Mouse (Mus musculus) forebrain, embryonic 16.5 days (tissue): ENCODE results near the gene Fgfr2. TPM values are rescaled to one million over a fixed set of nuclear protein-coding genes. Genes with fewer than 3 reads are reported as not detected.
A peak's percentile ranks its signal among the peaks of the same experiment; 100 is the strongest.

Source experiments
- ATAC-seq: fragments of 200-750 bp; cut with Nextera tagmentation; 2 replicates; pipeline ENCODE4 v1.8.0; 2017; ENCODE audit warnings: mild to moderate bottlenecking, moderate library complexity
- H3K27ac ChIP-seq: fragments of 300-500 bp; sonication (generic); 2 replicates; pipeline ENCODE4 v1.5.1; 2014; ENCODE audit warnings: low read length, control low read depth
- H3K27me3 ChIP-seq: fragments of 300-500 bp; sonication (generic); replicated peaks from 2 replicates; pipeline ENCODE4 v1.6.1; 2014; ENCODE audit warnings: low read length; ENCODE audit not compliant: control insufficient read depth, insufficient read depth
- H3K36me3 ChIP-seq: fragments of 300-500 bp; sonication (generic); 2 replicates; pipeline ENCODE4 v1.6.1; 2014; ENCODE audit not compliant: control insufficient read depth, insufficient read depth
- H3K4me1 ChIP-seq: fragments of 300-500 bp; sonication (generic); replicated peaks from 2 replicates; pipeline ENCODE4 v1.6.1; 2014; ENCODE audit warnings: low read length; ENCODE audit not compliant: control insufficient read depth, insufficient read depth
- H3K4me2 ChIP-seq: fragments of 300-500 bp; sonication (generic); 2 replicates; pipeline ENCODE4 v1.6.1; 2014; ENCODE audit warnings: mild to moderate bottlenecking, low read length, control low read depth
- H3K4me3 ChIP-seq: fragments of 300-500 bp; sonication (generic); replicated peaks from 2 replicates; pipeline ENCODE4 v1.5.1; 2014; ENCODE audit warnings: mild to moderate bottlenecking, low read length, control low read depth
- H3K9ac ChIP-seq: fragments of 300-500 bp; sonication (generic); replicated peaks from 2 replicates; pipeline ENCODE4 v1.6.1; 2014; ENCODE audit warnings: low read depth, low read length, control low read depth
- H3K9me3 ChIP-seq: fragments of 300-500 bp; sonication (generic); 2 replicates; pipeline ENCODE4 v1.6.1; 2016; ENCODE audit warnings: low read length; ENCODE audit not compliant: control insufficient read depth
- WGBS: fragments of 180-500 bp; shearing (Covaris S2); extraction: QIAGEN DNeasy Blood & Tissue Kit; methylation state at CpG from one replicate; pipeline ENCODE4 v1.1.7; 2014; 5-methylcytosine and 5-hydroxymethylcytosine counted together
- polyA plus RNA-seq: library from polyadenylated mRNA; unstranded; fragments of >200 nt; fragmentation: Nextera tagmentation; extraction: Ambion mirVana; gene quantifications from 2 replicates; pipeline ENCODE4 v1.2.1, GENCODE M21; 2015

The Fgfr2 gene
- polyA plus RNA-seq, 1 experiment from 2014 or later, result 39.2 TPM

DNA sequence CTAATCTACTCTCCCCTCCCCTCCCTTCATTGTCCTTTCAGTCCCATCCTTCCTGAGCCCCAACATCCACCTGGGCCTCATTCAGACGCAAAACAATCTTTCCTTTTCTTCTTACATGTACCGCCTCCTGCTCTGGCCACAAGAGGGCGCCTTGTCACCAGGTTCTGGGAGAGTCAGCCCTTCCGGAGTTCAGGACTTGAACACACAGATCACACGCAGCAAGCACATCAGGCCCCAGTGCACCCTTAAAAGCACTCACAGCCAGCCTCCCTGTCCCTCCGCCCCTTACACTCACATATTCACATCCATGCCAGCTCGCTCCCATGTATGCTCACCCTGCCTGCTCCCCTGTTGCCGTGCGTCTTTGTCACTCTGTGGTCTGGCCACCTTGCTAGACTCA, 467.1 kb downstream of the Fgfr2 start:
- Histone ChIP-seq H3K27ac (peak overlapping the region; percentile 24; the same call in 1 of the 2 replicates), H3K4me3 (no peak overlapping the region), H3K9me3 (no peaks in the 10 kb centered on the region), H3K27me3 (no peaks in the 10 kb centered on the region), H3K4me1 (peaks cover 28% of the 10 kb centered on the region), H3K36me3 (no peaks in the 10 kb centered on the region), H3K9ac (peak overlapping the region; percentile 1; the same call in 1 of the 2 replicates), H3K4me2 (no peak overlapping the region)
- ATAC-seq, result peak; percentile 78
- 13% methylated on average over 9 of the region's 9 CpGs for WGBS

DNA sequence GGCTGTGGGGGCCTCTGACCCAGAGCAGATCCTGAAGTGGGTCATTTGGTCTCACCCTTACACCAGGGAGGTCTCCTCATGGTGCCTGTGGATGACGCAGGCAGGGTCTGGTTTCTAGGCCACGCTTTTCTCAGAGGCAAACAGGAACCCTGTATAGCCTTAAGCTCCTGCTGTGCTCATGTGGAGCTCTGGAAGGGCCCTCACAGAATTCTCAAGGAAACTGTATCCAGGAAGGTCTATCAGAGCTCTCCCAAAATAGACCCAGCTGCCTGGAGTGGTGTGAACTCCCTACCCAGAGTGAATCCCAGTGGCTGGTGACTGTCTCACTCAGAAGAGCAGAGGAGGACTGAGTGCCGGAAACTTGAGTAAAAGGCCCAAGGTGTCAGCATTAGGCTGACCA, 468.7 kb downstream of the Fgfr2 start:
- H3K36me3 ChIP-seq, result no peaks in the 10 kb centered on the region
- H3K9me3 ChIP-seq, result no peaks in the 10 kb centered on the region
- H3K4me3 ChIP-seq, result no peak overlapping the region
- H3K4me1 ChIP-seq, result peaks cover 23% of the 10 kb centered on the region
- H3K9ac ChIP-seq, result no peak overlapping the region
- H3K27me3 ChIP-seq, result no peaks in the 10 kb centered on the region
- 78% methylated on average over 3 of the region's 3 CpGs for WGBS
- no peak overlapping the region for H3K27ac ChIP-seq
- no peak overlapping the region for H3K4me2 ChIP-seq
- no peak for ATAC-seq

- Histone ChIP-seq H3K27ac (no peak overlapping the region), H3K36me3 (no peaks in the 10 kb centered on the region), H3K27me3 (no peaks in the 10 kb centered on the region), H3K4me1 (no peaks in the 10 kb centered on the region), H3K9ac (no peak overlapping the region), H3K4me2 (no peak overlapping the region), H3K4me3 (no peak overlapping the region), H3K9me3 (no peaks in the 10 kb centered on the region)
- no peak for ATAC-seq
- WGBS, result 88% methylated on average over 1 of the region's 1 CpGs
Measured at GRCm38 (mm10) chr7:132646514-132646913, 476.6 kb downstream of the Fgfr2 start.

DNA sequence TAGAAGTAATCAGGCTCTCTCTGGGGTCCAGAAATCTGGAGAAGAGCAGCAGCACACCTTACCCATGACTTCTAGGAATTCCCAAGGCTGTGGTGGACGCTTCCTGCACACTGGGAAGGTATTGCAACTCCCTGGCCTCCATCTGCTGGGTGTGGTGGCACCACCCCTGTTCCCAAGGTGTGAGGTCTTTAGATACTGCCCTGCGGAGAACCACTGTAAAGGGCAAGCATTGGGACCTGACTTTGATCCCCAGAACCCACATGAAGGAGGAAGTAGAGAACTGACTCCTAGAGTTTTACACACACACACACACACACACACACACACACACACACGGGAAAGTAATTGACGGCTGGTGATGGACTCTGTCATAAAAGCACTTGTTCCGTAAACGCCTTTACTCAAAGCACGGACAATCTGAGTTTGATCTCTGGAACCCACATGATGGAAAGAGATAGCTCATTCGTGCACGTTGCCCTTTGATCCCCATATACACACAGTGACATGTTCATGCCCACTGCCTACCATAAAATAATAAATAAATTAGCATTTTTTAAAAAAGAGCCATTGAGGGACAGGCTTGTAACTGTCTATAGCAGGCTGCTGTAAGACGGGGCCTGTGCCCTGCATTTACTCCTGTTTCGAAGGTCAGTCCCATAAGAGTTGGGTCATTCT, 478.4 kb downstream of the Fgfr2 start:
- H3K4me1 ChIP-seq, result peaks cover 3% of the 10 kb centered on the region
- ATAC-seq, result no peak
- no peak overlapping the region for H3K4me2 ChIP-seq
- H3K27ac ChIP-seq, result no peak overlapping the region
- no peak overlapping the region for H3K9ac ChIP-seq
- no peaks in the 10 kb centered on the region for H3K36me3 ChIP-seq
- no peak overlapping the region for H3K4me3 ChIP-seq
- no peaks in the 10 kb centered on the region for H3K9me3 ChIP-seq
- no peaks in the 10 kb centered on the region for H3K27me3 ChIP-seq
- WGBS, result 89% methylated on average over 11 of the region's 11 CpGs

GRCm38 (mm10) chr7:132641606-132642005, 481.5 kb downstream of the Fgfr2 start:
- peaks cover 3% of the 10 kb centered on the region for H3K4me1 ChIP-seq
- H3K9me3 ChIP-seq, result no peaks in the 10 kb centered on the region
- H3K27ac ChIP-seq, result no peak overlapping the region
- H3K36me3 ChIP-seq, result no peaks in the 10 kb centered on the region
- ATAC-seq, result no peak
- H3K27me3 ChIP-seq, result no peaks in the 10 kb centered on the region
- H3K9ac ChIP-seq, result no peak overlapping the region
- WGBS, result 96% methylated on average over 1 of the region's 1 CpGs
- H3K4me2 ChIP-seq, result no peak overlapping the region
- no peak overlapping the region for H3K4me3 ChIP-seq

- no peaks in the 10 kb centered on the region for H3K27me3 ChIP-seq
- ATAC-seq, result no peak
- H3K4me2 ChIP-seq, result no peak overlapping the region
- WGBS, result 25% methylated on average over 9 of the region's 9 CpGs
- H3K4me3 ChIP-seq, result no peak overlapping the region
- no peaks in the 10 kb centered on the region for H3K36me3 ChIP-seq
- no peaks in the 10 kb centered on the region for H3K9me3 ChIP-seq
- peaks cover 3% of the 10 kb centered on the region for H3K4me1 ChIP-seq
- no peak overlapping the region for H3K9ac ChIP-seq
- no peak overlapping the region for H3K27ac ChIP-seq
Measured at GRCm38 (mm10) chr7:132640946-132641345, 482.2 kb downstream of the Fgfr2 start.

GRCm38 (mm10) chr7:132638446-132639087, 484.6 kb downstream of the Fgfr2 start:
- Histone ChIP-seq H3K9me3 (no peaks in the 10 kb centered on the region), H3K4me1 (peaks cover 3% of the 10 kb centered on the region), H3K36me3 (no peaks in the 10 kb centered on the region), H3K9ac (no peak overlapping the region), H3K27ac (no peak overlapping the region), H3K4me2 (no peak overlapping the region), H3K4me3 (no peak overlapping the region), H3K27me3 (no peaks in the 10 kb centered on the region)
- 56% methylated on average over 12 of the region's 12 CpGs for WGBS
- ATAC-seq, result peak; percentile 38; the same call in 1 of the 2 replicates

- peaks cover 3% of the 10 kb centered on the region for H3K4me1 ChIP-seq
- no peak overlapping the region for H3K9ac ChIP-seq
- WGBS, result 68% methylated on average over 12 of the region's 12 CpGs
- H3K27me3 ChIP-seq, result no peaks in the 10 kb centered on the region
- H3K27ac ChIP-seq, result no peak overlapping the region
- H3K4me3 ChIP-seq, result no peak overlapping the region
- no peak overlapping the region for H3K4me2 ChIP-seq
- ATAC-seq, result no peak
- H3K9me3 ChIP-seq, result no peaks in the 10 kb centered on the region
- no peaks in the 10 kb centered on the region for H3K36me3 ChIP-seq
Measured at GRCm38 (mm10) chr7:132637292-132637691, 485.9 kb downstream of the Fgfr2 start.

DNA sequence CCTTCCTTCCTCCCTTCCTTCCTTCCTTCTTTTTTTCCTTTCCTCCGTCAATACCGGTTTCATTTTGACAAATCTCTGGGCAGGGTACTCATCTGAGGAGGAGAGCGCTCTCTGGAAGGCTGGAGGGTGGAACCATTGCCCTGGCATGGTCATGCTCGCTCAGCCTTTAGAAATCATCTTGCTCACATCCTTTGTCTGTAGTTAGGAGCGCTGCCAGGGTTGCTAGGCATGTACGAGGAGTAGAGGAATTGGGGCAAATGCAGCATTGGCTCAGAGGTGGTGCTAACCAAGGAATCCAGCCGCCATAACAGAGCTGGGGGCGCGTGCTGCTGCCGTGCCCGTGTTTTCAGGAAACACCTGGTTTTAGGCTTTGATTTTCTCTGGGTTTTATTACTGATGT, 491.8 kb downstream of the Fgfr2 start:
- 56% methylated on average over 11 of the region's 11 CpGs for WGBS
- Histone ChIP-seq H3K9ac (no peak overlapping the region), H3K9me3 (no peaks in the 10 kb centered on the region), H3K4me1 (peaks cover 4% of the 10 kb centered on the region; the same call in 1 of the 2 replicates), H3K4me2 (peak overlapping the region; percentile 17; the same call in 1 of the 2 replicates), H3K27me3 (no peaks in the 10 kb centered on the region), H3K36me3 (no peaks in the 10 kb centered on the region), H3K4me3 (no peak overlapping the region), H3K27ac (no peak overlapping the region)
- ATAC-seq, result peak; percentile 62; the same call in 1 of the 2 replicates
